Mouse (Mus musculus) thymus, postnatal 10 days (tissue): ENCODE measurements around the gene Ndufaf7.

Experiments used
- DNase-seq, 2 experiments: peaks; one replicate each; pipeline ENCODE4 v3.0.0; 2021; ENCODE audit warnings: low spot score in 2 of 2

Gene Ndufaf7

DNA sequence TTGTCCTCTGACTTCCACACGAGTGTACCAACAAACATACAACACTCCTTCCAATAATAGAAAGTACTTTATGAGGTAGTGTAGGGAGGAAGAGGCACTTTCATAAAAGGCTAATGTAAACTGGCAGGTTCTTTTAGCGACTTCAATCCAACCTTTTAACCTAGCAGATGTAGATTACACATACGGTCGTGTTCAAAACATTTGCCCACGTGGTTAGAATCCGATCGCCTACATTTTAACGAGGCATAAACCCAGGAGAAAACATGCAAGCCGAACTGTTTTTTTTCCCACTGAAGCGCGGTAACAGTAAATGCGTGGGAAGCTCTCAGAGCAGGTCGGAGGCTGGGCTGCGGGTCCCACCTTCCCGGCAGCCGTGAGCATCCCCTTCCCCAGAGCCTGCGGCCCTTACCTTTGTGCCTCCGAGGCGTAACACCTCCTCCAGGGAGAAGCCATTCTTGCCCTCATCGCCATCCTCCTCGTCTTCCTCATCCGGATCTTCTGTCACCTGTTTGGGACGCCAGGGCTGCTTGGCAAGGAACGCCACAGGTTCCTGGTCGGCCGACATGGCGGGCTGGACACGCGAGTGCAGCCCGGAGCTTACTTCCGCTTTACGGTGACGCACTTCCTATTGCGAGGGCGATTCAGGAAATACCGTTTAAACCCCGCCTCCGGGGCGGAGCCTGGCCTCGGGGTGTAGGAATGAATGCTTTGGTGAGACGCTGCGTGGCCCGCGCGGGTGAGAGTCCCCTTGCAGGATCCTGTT lies at the start of gene Ndufaf7, which contains the start of gene Cebpz:
Gene Ndufaf7, plus strand, starts transcription at position 671 of the 763 bp plus-strand sequence.
Gene Cebpz, minus strand, starts transcription at position 601 of the 763 bp plus-strand sequence.
- peak; percentile 92 to 93 for DNase-seq

DNA sequence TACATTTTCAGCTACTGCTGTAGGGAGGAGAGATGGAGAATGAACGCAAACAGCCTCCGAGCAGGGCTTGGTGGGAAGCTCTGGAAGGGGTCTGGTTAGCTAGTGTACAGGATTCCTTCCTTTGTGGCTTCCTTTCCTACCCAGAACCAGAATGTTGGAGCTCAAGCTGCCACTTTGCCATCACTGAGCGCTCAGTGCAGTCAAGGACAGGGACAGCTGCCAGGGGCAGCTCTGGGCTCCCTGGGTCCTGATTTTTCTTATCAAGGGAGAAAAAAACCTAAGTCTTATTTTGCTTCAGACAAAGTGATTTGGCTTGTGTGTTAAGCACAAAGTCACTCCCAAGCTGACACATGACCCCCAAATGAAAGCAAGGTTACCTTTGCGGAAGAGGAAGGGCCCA lies 48.4 kb upstream of the Ndufaf7 start:
- DNase-seq = no peak

DNA sequence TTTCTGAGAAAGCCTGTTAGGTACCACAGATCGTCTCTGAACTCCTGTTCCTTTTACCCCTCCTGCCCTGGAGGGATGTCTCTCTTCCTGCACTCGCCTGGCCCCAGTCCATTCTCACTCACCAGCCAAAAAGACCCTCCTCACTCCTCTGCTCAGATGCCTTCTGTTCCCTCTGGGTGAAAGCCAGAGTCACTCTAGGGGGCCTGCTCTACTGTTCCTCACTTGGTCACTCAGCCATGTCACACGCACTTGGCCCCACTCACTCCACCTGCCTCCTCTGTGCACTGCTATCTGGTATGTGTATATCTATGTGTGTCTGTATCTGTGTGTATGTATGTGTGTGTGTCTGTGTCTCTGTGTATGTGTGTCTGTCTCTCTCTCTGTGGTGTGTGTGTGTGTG lies 47.8 kb upstream of the Ndufaf7 start:
- DNase-seq = no peak

DNA sequence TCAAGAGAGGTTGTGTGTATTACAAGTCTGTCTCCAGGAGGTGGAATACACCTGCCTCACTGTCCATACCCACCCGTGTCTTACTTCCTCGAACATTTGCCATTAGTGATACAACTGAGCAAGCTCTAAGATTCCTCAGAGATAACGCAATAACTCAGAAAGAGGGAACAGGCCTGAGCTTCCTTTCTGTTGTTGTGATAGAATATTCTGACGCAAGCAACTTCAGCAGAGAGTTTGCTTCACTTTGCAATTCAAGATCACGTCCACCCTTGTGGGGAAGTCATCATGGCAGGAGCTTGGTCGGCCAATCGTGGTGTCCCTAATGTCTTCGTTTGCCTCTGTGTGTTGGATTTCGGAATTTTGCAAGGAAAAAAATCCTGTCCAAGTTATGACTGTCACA lies 45.9 kb upstream of the Ndufaf7 start:
- DNase-seq = no peak

DNA sequence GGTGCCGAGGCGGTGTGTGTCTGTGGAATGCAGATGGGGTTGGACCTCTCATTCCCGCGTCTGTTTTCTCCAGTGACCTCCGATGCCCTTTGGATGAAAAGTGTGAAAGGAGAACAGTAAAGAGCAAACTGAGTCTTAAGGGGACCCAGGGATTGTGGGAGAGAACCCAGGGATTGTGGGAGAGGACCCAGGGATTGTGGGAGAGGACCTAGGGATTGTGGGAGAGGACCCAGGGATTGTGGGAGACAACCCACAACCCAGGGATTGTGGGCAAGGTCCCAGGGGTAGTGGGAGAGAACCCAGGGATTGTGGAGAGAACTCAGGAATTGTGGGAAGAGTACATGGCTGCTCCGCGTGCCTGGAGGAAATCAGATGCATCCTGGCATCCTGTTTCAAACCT lies 41.9 kb upstream of the Ndufaf7 start:
- no peak for DNase-seq

DNA sequence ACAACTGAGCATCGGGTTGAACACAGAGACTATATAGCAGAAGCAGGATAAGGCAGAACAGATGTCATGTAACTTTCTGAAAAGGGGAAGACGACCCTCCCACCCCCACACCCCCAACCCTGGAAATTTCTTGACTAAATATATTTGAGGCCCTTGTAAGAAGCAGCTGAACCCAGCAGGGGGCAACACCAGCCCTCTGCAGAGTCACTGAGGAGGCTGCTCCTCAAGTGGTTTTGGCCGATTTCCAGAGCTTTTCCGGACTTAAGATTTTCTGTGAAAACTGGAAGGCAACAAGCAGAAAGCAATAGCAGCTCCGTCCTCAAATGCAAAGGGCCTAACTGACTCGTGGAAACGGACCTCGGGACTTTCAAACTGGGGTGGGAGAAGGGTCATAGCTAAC lies 41.5 kb upstream of the Ndufaf7 start:
- DNase-seq = peak in 1 of 2 experiments; percentile 13

DNA sequence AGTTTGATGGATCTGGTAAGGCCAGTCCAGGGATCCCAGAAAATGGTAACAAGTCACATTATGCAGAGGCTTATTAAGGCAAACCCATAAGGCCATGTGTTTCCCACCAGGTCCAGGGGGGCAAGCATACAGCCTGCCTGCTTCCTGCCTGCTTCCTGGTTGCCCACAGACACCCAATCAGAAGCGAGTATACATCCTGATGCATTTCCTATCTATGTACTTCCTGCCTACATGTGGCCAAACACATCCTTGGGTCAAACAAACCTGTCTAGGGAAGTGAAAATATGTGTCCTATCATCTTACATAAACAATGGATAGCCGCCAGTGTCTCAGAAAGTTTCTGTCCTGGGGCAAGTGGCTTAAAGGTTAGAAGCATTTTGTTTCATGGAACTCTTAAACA lies 33.8 kb upstream of the Ndufaf7 start:
- DNase-seq = no peak

DNA sequence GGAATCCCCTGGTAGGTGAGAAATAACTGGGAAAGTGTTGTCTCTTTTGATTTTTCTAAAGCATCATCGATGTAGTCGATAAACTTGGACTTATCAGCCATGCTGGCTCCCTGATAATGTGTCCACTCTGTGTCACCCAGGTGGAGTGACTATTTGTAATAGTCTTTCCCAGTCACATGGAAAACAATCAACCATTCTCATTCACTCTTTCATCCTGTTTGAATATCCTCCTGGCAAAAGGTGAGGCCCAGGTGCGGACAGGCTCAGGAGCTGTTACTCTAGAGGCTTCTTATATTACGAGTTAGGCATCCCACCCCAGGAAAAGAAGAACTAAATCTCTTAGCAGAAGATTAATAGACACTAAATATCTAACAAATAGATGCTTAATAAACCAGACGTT lies 30.0 kb upstream of the Ndufaf7 start, which contains the start of gene Sult6b1:
Gene Sult6b1, minus strand, starts transcription at position 101 of the 400 bp plus-strand sequence.
- DNase-seq = no peak

DNA sequence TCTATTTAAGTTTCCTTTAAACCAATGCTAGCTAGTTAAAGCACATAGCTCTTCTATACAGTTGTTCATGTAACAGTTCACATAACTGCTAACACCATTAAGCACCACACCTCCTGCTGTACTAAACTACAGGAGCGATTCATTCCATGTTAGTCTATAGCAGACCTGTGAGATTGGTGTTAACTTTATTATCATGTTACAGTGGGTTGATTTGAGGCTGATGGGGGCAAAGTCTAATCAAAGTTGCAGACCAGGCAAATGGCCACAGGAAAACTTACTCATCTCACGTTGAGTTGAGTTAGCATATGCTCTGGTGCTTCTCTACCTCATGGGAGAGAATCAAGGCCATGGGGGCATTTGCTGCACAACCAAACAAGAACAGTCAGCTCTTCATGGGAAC lies 27.6 kb upstream of the Ndufaf7 start:
- DNase-seq = no peak

DNA sequence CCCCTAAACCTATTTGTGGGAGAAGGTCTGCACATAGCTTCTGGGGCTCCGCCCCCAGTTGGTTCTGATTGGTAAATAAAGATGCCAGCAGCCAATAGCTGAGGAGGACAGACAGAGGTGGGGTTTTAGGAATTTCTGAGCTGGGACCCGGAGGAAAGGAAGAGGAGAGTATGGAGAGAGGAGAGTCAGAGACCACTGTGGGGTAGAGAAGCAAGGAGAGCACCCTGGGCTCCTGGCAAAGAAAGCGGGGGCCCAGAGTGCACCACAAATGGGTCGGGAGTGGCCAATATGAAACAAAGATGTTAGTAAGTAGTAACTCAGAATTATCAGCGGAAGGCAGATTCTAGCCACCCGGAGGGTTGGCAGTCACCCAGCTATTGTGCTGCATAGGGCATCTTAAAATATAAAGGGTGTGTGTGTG lies 24.1 kb upstream of the Ndufaf7 start:
- no peak for DNase-seq

DNA sequence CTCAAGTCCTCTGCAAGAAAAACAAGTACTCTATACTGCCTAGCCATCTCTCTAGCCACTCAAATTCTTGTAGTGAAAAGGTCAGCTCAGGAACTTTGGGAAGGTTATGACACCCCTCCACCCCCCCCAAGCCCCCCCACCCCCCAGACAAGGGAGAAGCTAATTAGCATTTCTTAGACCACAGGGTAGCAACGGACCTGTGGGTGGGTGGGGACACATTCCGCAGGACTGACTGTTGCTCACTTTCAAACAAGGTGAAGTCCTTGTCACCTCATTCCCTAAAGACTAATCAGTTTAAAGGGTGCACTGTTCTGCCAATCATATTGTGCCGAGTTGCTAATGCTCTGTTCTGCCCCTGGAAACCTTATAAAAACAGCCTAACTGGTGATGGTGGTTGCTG lies 23.0 kb upstream of the Ndufaf7 start:
- no peak for DNase-seq

DNA sequence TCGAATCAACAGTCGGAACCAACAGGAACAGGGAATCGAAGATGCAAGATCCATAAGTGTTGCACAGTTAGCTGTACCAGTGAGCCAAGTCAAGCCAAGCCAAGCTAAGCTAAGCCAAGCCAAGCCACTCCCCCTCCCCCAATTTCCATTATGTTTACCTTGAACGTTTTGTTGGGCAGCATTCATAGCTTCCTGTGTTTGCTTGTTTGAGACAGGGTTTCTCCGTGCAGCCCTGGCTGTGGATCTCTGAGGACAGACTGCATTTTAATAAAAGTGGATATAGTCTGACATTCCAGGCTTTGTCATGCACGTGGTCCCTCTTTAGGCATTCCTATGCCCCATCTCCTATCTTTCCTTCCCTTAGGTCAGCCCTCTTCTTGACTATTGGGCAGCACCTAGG lies 21.2 kb upstream of the Ndufaf7 start:
- no peak for DNase-seq

DNA sequence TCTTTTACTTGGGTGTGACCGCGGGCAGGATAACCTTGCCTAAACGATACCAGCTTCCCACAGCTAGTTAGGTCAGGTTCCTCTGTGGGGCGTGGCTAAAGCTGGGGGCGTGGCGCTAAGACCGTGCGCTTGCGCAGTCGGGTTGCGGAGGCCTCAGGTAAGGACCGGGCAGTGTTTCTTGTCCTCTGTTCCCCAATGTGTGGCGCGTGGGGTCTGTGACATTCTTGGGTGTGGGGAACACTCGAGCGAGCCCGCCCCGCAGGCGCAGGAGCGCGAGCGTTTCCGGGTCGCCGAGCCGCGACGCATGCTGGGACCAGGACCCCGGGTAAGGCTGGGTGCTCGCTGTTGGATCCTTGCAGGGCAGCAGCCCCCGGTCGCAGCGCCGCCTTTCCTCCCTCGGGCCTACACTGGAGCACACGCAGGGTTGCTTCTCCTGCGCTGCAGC lies 20.5 kb upstream of the Ndufaf7 start, which contains the start of gene Cebpzos:
Gene Cebpzos, plus strand, starts transcription at position 132 of the 445 bp plus-strand sequence.
- peak; percentile 87 to 89 for DNase-seq

DNA sequence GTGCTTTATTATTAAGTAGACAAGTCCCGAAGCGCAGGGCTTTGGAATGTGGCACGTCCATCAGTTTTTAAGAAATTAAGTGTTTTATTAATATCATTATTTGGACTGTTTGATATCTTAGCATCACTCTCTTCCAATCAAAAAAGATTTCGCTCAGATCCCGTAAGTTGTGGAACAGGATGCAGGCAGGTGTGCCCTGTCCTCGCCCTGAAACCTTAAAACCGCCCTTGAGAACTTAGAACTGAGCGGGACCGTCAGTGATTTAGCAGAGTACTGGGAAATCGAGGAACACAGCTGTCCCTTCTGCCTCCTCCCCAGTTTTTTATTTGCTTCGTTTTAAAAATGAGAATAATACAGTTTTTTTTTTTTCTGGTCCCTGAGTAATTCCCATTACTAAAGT lies 20.0 kb upstream of the Ndufaf7 start:
- DNase-seq = no peak

DNA sequence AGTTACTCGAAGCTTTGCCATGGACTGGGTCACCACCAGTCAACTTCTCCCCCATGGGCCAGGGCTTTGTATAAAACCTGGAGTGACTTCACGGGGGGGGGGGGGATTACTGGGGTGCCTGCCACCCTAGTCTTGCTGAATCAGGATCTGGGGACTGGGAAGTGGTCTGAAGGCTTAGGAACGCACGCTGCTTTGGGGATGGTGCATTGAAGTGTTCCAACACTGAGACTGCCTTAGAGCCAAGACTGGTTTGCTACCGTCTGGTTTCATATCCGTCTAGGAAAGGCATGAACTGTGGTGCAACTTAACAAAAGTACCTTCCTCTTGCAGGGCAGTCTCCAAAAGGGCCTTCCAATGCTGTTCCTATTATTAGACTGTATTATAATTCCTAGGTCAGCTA lies 19.2 kb upstream of the Ndufaf7 start:
- no peak for DNase-seq

DNA sequence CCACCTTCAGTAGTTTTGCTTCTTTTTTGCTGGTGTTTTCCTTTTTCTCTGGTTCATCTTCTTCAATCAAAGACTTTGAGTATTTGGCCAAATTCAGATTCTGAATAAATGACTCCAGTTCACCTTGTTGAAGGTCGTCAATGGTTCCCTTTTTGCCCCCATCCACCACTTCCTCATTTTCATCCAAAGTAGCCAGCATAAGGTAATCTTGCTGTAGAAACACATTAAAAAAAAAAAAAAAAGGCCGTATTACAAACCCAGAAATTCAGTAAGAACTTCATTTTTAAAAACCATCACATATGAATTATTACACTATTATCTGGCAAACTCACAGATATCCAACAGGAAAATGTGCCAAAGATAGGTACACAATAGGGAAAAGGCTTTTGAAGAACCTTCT lies 1.1 kb upstream of the Ndufaf7 start:
- DNase-seq = no peak

DNA sequence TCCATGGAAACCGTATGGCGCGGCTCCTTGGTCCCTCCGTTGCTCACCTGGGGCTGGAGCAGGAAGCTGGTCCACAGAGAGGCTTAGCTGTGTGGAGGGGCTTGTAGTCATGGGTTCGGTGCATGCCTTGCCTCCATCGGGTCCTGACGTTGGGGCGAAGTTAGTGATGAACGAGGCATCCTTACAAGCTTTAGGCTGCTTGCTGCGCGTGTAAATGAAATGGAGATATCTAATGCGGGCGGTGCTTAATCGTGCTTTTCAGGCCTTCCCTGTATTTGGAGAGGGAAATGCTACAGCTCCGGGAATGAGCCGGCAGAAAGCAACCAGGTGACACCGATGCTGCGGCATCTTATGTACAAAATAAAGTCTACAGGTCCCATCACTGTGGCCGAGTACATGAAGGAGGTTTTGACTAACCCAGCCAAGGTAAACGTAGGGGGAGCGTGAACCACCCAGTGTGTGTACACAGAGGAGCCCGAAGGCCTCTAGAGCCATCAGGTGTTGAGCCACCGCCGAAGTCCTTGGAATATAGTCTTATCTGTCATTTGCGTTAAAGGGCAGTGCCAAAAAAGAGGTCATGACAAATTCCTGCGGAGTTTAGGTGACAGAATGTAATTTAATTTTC lies 405 bp downstream of the Ndufaf7 start:
- DNase-seq = peak in 1 of 2 experiments; percentile 7

DNA sequence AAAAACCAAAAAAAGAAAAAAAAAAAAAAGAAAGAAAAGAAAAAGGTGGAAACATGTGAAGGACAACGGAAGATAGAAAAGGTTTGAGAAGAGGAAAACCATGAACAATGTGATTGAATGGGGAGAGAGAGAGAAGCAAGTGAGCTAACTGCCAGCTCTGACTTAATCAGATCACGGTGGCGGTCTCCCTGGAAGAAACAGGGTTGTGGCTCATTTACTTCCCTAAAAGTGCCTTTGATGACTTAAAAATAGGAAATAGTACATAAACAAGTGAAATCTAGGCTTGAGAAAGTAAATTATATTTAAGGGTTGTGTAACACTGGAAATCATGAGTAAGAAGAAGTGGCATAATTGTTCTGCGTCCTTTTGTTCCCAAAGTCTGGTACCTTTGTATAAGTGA lies 2.0 kb downstream of the Ndufaf7 start:
- no peak for DNase-seq

DNA sequence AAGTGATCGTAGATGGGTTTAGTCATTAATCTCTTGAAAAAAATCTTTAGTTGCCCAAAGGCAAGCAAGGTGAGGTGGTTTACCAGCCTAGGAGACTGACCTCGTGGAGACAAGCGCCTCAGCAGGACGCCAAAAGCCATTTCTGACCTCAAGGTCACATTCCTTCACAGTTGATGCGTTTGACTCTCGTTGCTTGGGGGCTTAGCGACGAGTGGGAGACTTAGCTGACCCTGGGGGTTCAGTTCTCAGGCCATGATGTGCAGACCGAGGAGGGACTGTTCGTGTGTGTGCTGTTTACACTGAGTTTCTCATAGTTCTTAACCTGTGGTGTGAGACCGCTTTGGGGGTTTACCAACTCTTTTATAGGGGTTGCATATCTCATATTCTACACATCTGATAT lies 5.6 kb downstream of the Ndufaf7 start:
- no peak for DNase-seq

DNA sequence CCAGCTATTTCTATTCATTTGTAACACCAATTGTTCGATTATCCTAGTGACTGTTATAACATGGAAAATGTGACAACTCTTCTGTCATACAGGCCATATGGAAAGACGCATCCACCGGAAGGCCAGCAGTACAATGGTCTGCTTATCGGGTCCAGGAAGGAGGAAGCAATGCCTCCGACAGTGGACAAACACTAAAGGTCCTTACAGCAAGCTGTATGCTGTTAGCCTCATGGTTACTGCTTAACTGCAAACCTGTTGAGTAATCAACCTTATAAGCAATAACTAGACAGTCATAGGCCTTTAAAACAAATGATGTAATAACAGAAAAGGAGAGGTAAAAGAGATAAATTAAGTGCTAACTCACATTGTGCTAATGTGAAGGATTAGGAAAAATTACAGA lies 14.3 kb downstream of the Ndufaf7 start:
- no peak for DNase-seq

DNA sequence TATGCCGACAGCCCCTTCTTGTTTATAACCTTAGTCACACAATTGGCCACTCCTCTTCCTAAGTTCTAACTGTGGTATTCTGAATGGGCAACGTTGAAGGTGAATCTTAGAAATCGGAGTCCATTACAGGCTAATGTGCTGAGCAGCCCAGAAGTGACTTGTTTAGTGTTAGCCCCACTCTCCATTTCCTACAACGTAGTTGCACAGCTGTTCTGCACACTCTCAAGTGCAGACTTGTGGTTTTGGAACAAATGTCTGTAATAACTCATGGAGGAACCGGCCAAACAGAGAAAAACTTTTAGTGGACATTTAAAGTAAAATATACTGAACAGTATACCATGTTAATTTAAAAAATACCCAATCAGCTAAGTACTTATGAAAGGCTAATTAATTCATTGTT lies 15.1 kb downstream of the Ndufaf7 start:
- no peak for DNase-seq

DNA sequence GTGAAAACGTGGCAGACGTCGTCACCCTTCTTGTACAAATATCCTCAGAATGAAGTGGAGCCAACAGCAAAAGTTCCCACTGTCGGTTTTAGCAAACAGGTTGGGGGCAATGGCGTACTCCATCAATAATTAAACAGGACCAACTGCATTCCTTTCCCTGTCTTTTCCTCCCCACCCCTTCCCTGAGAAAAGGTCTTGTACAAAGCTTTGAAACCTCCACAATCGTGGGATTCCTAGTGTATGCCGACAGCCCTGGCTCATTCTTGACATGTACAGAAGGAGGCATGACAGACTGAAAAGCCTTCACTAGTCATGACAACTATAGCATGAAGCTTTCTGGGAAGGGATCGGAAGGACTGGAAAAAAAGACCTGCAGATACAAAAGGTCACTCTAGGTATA lies 16.3 kb downstream of the Ndufaf7 start:
- no peak for DNase-seq

DNA sequence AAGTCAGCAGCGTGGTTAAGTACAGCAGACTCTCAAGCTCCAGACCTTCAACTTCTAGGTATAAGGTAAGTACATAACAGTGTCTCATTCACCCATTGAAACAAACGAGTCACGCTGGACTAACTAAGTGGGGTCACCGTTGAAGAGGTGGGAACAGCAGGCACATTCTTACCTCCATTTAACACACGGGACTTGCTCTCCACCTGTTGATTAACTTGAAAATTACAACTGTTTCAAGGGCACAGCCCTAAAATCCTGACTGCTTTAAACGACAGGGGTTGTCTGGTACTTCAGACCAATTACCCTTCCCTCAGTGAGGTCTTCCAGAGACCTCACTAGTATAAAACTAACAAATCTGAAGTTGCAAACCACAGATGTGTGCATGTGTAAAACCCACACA lies 22.5 kb downstream of the Ndufaf7 start:
- DNase-seq = no peak
